Mouse (Mus musculus) kidney, postnatal 4 days (tissue): ENCODE measurements around the gene Kpna6.

Source experiments
- DNase-seq, 2 experiments: peaks; one replicate each; pipeline ENCODE4 v3.0.0; 2021; ENCODE audit warnings: mixed read lengths in 2 of 2

The Kpna6 gene

GRCm38 (mm10) chr4:129645204-129645603 lies 27.4 kb downstream of the Kpna6 start:
- DNase-seq = no peak

GRCm38 (mm10) chr4:129641756-129642155 lies 30.8 kb downstream of the Kpna6 start:
- DNase-seq = peak in 1 of 2 experiments; percentile 22

GRCm38 (mm10) chr4:129640638-129641467 lies 31.7 kb downstream of the Kpna6 start, which contains the start of gene Txlna:
Txlna (minus strand) TSS chr4:129641065.
- DNase-seq = peak; percentile 97 to 98

GRCm38 (mm10) chr4:129640101-129640637 lies 32.4 kb downstream of the Kpna6 start:
- peak; percentile 43 to 69 for DNase-seq

GRCm38 (mm10) chr4:129639221-129639620 lies 33.3 kb downstream of the Kpna6 start:
- DNase-seq = no peak

- DNase-seq = no peak
Observed at GRCm38 (mm10) chr4:129633852-129634251, 38.7 kb downstream of the Kpna6 start.

GRCm38 (mm10) chr4:129631867-129632266 lies 40.7 kb downstream of the Kpna6 start:
- no peak for DNase-seq

GRCm38 (mm10) chr4:129630944-129631343 lies 41.6 kb downstream of the Kpna6 start:
- peak; percentile 51 to 59 for DNase-seq

GRCm38 (mm10) chr4:129626035-129626434 lies 46.5 kb downstream of the Kpna6 start:
- no peak for DNase-seq

GRCm38 (mm10) chr4:129625496-129625895 lies 47.1 kb downstream of the Kpna6 start:
- DNase-seq = no peak

GRCm38 (mm10) chr4:129625029-129625370 lies 47.6 kb downstream of the Kpna6 start:
- DNase-seq = peak; percentile 73 to 76

GRCm38 (mm10) chr4:129624281-129625028 lies 48.1 kb downstream of the Kpna6 start:
- peak; percentile 80 to 90 for DNase-seq

GRCm38 (mm10) chr4:129623681-129624091 lies 48.9 kb downstream of the Kpna6 start, which contains the start of gene Ccdc28b:
Ccdc28b (minus strand) TSS chr4:129623947.
- peak; percentile 55 to 69 for DNase-seq

GRCm38 (mm10) chr4:129622803-129623535 lies 49.6 kb downstream of the Kpna6 start:
- no peak for DNase-seq

GRCm38 (mm10) chr4:129622120-129622802 lies 50.3 kb downstream of the Kpna6 start:
- no peak for DNase-seq

GRCm38 (mm10) chr4:129621283-129621841 lies 51.2 kb downstream of the Kpna6 start:
- DNase-seq = peak in 1 of 2 experiments; percentile 34

GRCm38 (mm10) chr4:129620419-129621282 lies 51.9 kb downstream of the Kpna6 start:
- no peak for DNase-seq

- peak; percentile 97 for DNase-seq
Observed at GRCm38 (mm10) chr4:129618786-129619691, 53.5 kb downstream of the Kpna6 start, which contains the start of gene Iqcc. Iqcc (minus strand) TSS chr4:129619099.

GRCm38 (mm10) chr4:129618031-129618430 lies 54.5 kb downstream of the Kpna6 start:
- no peak for DNase-seq
